18 mouse cellular contexts compared by ENCODE assay signal in the genomic region with DNA sequence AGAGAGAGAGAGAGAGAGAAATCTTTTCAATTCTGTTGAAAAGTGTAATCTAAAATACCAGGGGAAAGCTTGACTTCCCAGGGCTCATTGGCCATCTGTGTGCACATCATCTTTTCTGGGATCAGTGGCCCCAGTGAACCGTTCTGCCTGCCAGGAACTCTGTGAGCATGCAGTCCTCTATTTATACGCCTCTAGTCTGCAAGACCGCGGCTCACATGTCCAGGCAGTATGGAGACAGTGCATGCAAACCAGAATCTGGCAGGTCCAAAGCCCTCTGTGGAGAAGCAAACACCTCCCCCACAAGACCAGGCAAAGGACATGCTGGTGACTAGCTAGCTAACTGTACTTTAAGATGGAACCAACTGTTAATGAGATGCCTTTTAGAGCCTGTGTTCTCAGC. TPM values are rescaled to one million over a fixed set of nuclear protein-coding genes. Genes with fewer than 3 reads are reported as not detected.
DNase-seq lines count a peak whose midpoint lies in the region; TF ChIP-seq lines count a peak whose summit lies in the region.
"Had no signal": no experiment of that assay in that cellular context is flagged by ENCODE, and none has a peak within 500 bp of the region (broad histone marks: within the 10 kb centered on the region; RNA-seq: fewer than 3 reads in every experiment).

No protein-coding gene starts in this region.

- intact Hi-C loops in gastrocnemius, adult 2 months (cut with DNase I), result no loop called here
- intact Hi-C loops in gastrocnemius, postnatal 14 days (cut with DNase I; ENCODE audit: low total_unique reads), result no loop called here

- H3K4me1 ChIP-seq in cerebellum, adult 2 months (ENCODE audit: control insufficient read depth, insufficient read depth, low read length), result peaks cover 6% of the 10 kb centered on the region

- no peak overlapping the region for H3K4me3 ChIP-seq in cerebellum, adult 2 months (replicated peaks; ENCODE audit: insufficient read depth, low read depth, low read length)
- H3K4me3 ChIP-seq in gastrocnemius, adult 2 months, result no peak overlapping the region
- H3K4me3 ChIP-seq: embryonic facial prominence, embryonic 10.5 days; embryonic facial prominence, embryonic 12.5 days; forebrain, embryonic 13.5 days; forebrain, embryonic 15.5 days had no signal

- H3K27me3 ChIP-seq in cerebellum, adult 2 months (ENCODE audit: control insufficient read depth, insufficient read depth, low read length), result no peaks in the 10 kb centered on the region
- H3K27me3 ChIP-seq: embryonic facial prominence, embryonic 12.5 days; forebrain, embryonic 13.5 days; forebrain, embryonic 15.5 days; Patski had no signal

- no peak for TF ChIP-seq POLR2A in cerebellum, adult 2 months (IDR thresholded peaks at IDR 0.05; ENCODE audit: borderline replicate concordance, insufficient read depth, low read length)

- 13% methylated on average over 4 of the region's 4 CpGs for WGBS in cerebellum, adult 2 months

- TF ChIP-seq CTCF in cerebellum, adult 2 months (IDR thresholded peaks at IDR 0.05; ENCODE audit: borderline replicate concordance, insufficient read depth, low read depth, low read length), result no peak
- TF ChIP-seq CTCF in gastrocnemius, adult 2 months (IDR thresholded peaks at IDR 0.05), result no peak

- H3K27ac ChIP-seq in cerebellum, adult 2 months (ENCODE audit: insufficient read depth, low read length), result peak overlapping the region; percentile 54; the same call in 1 of the 2 replicates
- H3K27ac ChIP-seq in gastrocnemius, adult 2 months, result peak overlapping the region; percentile 65
- H3K27ac ChIP-seq: embryonic facial prominence, embryonic 10.5 days; embryonic facial prominence, embryonic 12.5 days; forebrain, embryonic 13.5 days; forebrain, embryonic 15.5 days had no signal

- peak; percentile 31 to 56 for DNase-seq in cerebellum, adult 2 months
- DNase-seq in cerebellum, adult 9-11 months, result no peak
- peak; percentile 55 for DNase-seq in gastrocnemius, adult 2 months
- no peak for DNase-seq in gastrocnemius, postnatal 14 days
- peak; percentile 40 for DNase-seq in brain, adult 2 months (ENCODE audit: low read depth, low spot score)
- peak; percentile 72 for DNase-seq in skeletal muscle tissue, adult 2 months (ENCODE audit: low read depth, low spot score)
- no peak for DNase-seq in MN1 (ENCODE audit: low spot score)
- DNase-seq: adrenal gland, adult 8-10 months; adrenal gland, postnatal 14 days; adrenal gland, postnatal 36 days; cerebellum, adult 11 months; cerebellum, adult 8-10 months; forebrain, postnatal 0 days had no signal

RNA-seq across cellular contexts. Expression of a gene that starts 41.9 kb away (rescaled TPM):
- 36.2 and 38.4 TPM in 2 replicates for polyA plus RNA-seq in cerebellum, adult 2 months (2012; rRNA removed)
- 10 to 100 TPM; 14.3 to 16.4 TPM for total RNA-seq in gastrocnemius, adult 2 months (2021)
- 10 to 100 TPM; 14.4 to 15.0 TPM for total RNA-seq in gastrocnemius, postnatal 14 days (2021)

Comparison
In these comparisons a context has a peak if more than half of its experiments do, and no peak if none do; other contexts are left out.
1. DNase-seq: peak in cerebellum, adult 2 months (2 of 2), gastrocnemius, adult 2 months (single experiment), brain, adult 2 months (single experiment) and skeletal muscle tissue, adult 2 months (single experiment); none in cerebellum, adult 9-11 months (single experiment), gastrocnemius, postnatal 14 days (single experiment) and MN1 (single experiment).